Mouse (Mus musculus) liver, postnatal 0 days (tissue): ENCODE data around the gene Ptges2.

Experiments
- CTCF ChIP-seq: sonication (generic); IDR thresholded peaks from 2 replicates; pipeline ENCODE4 v1.5.1; 2016; ENCODE audit warnings: antibody characterized with exemption, low read depth
- EP300 ChIP-seq: IDR thresholded peaks from 2 replicates; pipeline ENCODE4 v1.6.1; 2016; ENCODE audit warnings: antibody characterized with exemption, low read depth, mild to moderate bottlenecking

DNA sequence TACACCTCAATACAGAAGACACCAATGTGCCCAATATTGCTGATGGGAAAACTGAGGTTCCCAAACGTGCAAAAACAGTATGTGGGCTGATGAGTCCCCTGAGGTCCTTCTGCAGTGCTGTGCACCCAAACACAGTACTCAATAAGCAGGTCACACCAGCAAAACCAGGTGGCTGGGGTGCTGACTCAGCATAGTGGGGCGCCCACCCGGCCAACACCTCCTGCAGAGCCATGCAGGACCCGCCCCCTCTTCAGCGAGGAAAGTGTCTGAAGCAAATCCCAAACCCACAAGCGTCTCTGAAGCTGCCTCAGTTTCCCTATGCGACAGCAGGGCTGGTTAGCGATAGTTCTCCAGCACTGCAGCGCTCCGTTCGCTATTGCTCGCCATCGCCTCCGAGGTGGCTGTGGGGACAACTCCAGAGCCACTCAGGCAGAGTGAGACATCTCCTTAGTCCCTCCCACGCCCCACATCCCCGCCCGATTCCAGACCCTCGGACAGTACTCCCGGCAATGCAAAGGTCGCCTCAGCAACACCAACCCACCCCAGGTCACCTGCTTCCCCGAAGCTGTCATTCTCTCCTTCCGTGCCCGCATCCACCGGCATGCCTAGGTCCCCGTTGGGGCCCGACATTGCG, 14.4 kb upstream of the Ptges2 start:
- TF ChIP-seq EP300 (no peak), CTCF (no peak)
